ENCODE assay signal across 23 mouse cellular contexts in genomic region chr3:129158812-129159370, GRCm38 (mm10). TPM values are rescaled to one million over a fixed set of nuclear protein-coding genes. Genes with fewer than 3 reads are reported as not detected.
A peak's percentile ranks its signal among the peaks of the same experiment; 100 is the strongest.
DNase-seq lines count a peak whose midpoint lies in the region; ATAC-seq and TF ChIP-seq lines count a peak whose summit lies in the region.
"Had no signal": no experiment of that assay in that cellular context is flagged by ENCODE, and none has a peak within 500 bp of the region (broad histone marks: within the 10 kb centered on the region; RNA-seq: fewer than 3 reads in every experiment).

No protein-coding gene starts in this region.

- ATAC-seq in kidney, postnatal 0 days (replicated peaks; ENCODE audit: low FRiP score, low read depth), result no peak
- no peak for ATAC-seq in neural tube, embryonic 11.5 days (ENCODE audit: insufficient read depth, low FRiP score, low TSS enrichment)
- no peak for ATAC-seq in erythroblast, adult 5-6 weeks (replicated peaks; ENCODE audit: low FRiP score, poor library complexity, severe bottlenecking)

- peak; percentile 38 for DNase-seq in embryo, embryonic 10 days (ENCODE audit: low spot score)
- no peak for DNase-seq in embryo, embryonic 9.5 days (ENCODE audit: extremely low spot score)
- DNase-seq in kidney, postnatal 0 days (ENCODE audit: low spot score), result peak; percentile 69
- DNase-seq in kidney, postnatal 36 days, result no peak
- DNase-seq in neural tube, embryonic 11.5 days (ENCODE audit: low spot score), result peak; percentile 23
- no peak for DNase-seq in neural tube, embryonic 10.5 days (ENCODE audit: extremely low spot score, low spot score)
- no peak for DNase-seq in left cerebral cortex, adult 8-10 months (ENCODE audit: low spot score in 2 of 2)
- DNase-seq: adrenal gland, adult 2 months; cerebellum, adult 2 months; cerebellum, postnatal 36 days; kidney, adult 2 months; layer of hippocampus, adult 9-11 months; liver, embryonic 13.5 days; thymus, adult 18-20 months; thymus, postnatal 4 days had no signal

- no peaks in the 10 kb centered on the region for H3K4me1 ChIP-seq in kidney, postnatal 0 days (replicated peaks; ENCODE audit: insufficient read depth, low read length)
- H3K4me1 ChIP-seq in neural tube, embryonic 11.5 days (ENCODE audit: control insufficient read depth, insufficient read depth, low read length), result no peaks in the 10 kb centered on the region
- H3K4me1 ChIP-seq: embryonic facial prominence, embryonic 15.5 days; liver, embryonic 13.5 days; lung, embryonic 15.5 days; midbrain, embryonic 12.5 days had no signal

- H3K36me3 ChIP-seq in kidney, postnatal 0 days (ENCODE audit: insufficient read depth, low read length), result no peaks in the 10 kb centered on the region
- no peaks in the 10 kb centered on the region for H3K36me3 ChIP-seq in neural tube, embryonic 11.5 days (ENCODE audit: control insufficient read depth, insufficient read depth, low read length)
- H3K36me3 ChIP-seq: embryonic facial prominence, embryonic 15.5 days; forebrain, embryonic 10.5 days; liver, embryonic 13.5 days; lung, embryonic 15.5 days; midbrain, embryonic 12.5 days had no signal

- H3K4me3 ChIP-seq in kidney, postnatal 0 days (replicated peaks; ENCODE audit: low read depth, low read length), result no peak overlapping the region
- H3K4me3 ChIP-seq in neural tube, embryonic 11.5 days (ENCODE audit: low read depth, low read length), result no peak overlapping the region
- H3K4me3 ChIP-seq: embryonic facial prominence, embryonic 15.5 days; forebrain, embryonic 10.5 days; left cerebral cortex, adult 2 months; liver, embryonic 13.5 days; lung, embryonic 15.5 days; midbrain, embryonic 12.5 days had no signal

- 25% methylated on average over 9 of the region's 9 CpGs for WGBS in kidney, postnatal 0 days
- WGBS in neural tube, embryonic 11.5 days, result 54% methylated on average over 9 of the region's 9 CpGs

- no peak overlapping the region for H3K4me2 ChIP-seq in kidney, postnatal 0 days (ENCODE audit: low read length)
- no peak overlapping the region for H3K4me2 ChIP-seq in neural tube, embryonic 11.5 days (ENCODE audit: low read depth)
- H3K4me2 ChIP-seq: embryonic facial prominence, embryonic 15.5 days; hindbrain, embryonic 14.5 days; liver, embryonic 13.5 days; lung, embryonic 15.5 days; midbrain, embryonic 12.5 days had no signal

- no peak overlapping the region for H3K9ac ChIP-seq in kidney, postnatal 0 days (ENCODE audit: low read depth, low read length)
- H3K9ac ChIP-seq in neural tube, embryonic 11.5 days (ENCODE audit: low read length), result no peak overlapping the region
- H3K9ac ChIP-seq: embryonic facial prominence, embryonic 15.5 days; hindbrain, embryonic 14.5 days; liver, embryonic 13.5 days; lung, embryonic 15.5 days; midbrain, embryonic 12.5 days had no signal

- no peak for TF ChIP-seq CTCF in kidney, postnatal 0 days (IDR thresholded peaks at IDR 0.05; ENCODE audit: low read depth)

- no peaks in the 10 kb centered on the region for H3K27me3 ChIP-seq in kidney, postnatal 0 days (ENCODE audit: insufficient read depth, low read length)
- no peaks in the 10 kb centered on the region for H3K27me3 ChIP-seq in neural tube, embryonic 11.5 days (ENCODE audit: control insufficient read depth, insufficient read depth, low read length)
- H3K27me3 ChIP-seq: liver, embryonic 13.5 days; midbrain, embryonic 12.5 days had no signal

- no peaks in the 10 kb centered on the region for H3K9me3 ChIP-seq in kidney, postnatal 0 days (replicated peaks; ENCODE audit: low read length)
- H3K9me3 ChIP-seq in neural tube, embryonic 11.5 days (ENCODE audit: control insufficient read depth, low read length), result no peaks in the 10 kb centered on the region
- H3K9me3 ChIP-seq: embryonic facial prominence, embryonic 15.5 days; forebrain, embryonic 10.5 days; liver, embryonic 13.5 days; lung, embryonic 15.5 days; midbrain, embryonic 12.5 days had no signal

- H3K27ac ChIP-seq in kidney, postnatal 0 days, result no peak overlapping the region
- no peak overlapping the region for H3K27ac ChIP-seq in neural tube, embryonic 11.5 days (ENCODE audit: low read depth, low read length)
- H3K27ac ChIP-seq: embryonic facial prominence, embryonic 15.5 days; forebrain, embryonic 10.5 days; hindbrain, embryonic 14.5 days; left cerebral cortex, adult 2 months; liver, embryonic 13.5 days; lung, embryonic 15.5 days; macrophage; midbrain, embryonic 12.5 days had no signal

RNA-seq across cellular contexts. Expression of gene Pitx2, which starts 40.8 kb away (rescaled TPM):
- 6.5 and 7.0 TPM in 2 replicates for polyA plus RNA-seq in kidney, postnatal 0 days (2015; fragmentation: Nextera tagmentation; extraction: Ambion mirVana)
- 16.1 and 19.1 TPM in 2 replicates for polyA plus RNA-seq in neural tube, embryonic 11.5 days (2014; fragmentation: Nextera tagmentation; extraction: Ambion mirVana)
- total RNA-seq in erythroblast, adult 5-6 weeks (2015; ENCODE audit: low replicate concordance), result not detected in 2 replicates
- not detected in 2 replicates for total RNA-seq in erythroblast, adult 5-6 weeks (2017; ENCODE audit: low replicate concordance)
- not detected for total RNA-seq in left cerebral cortex, adult 8-10 months (2022)
- total RNA-seq: left cerebral cortex, adult 2 months had no signal
- polyA plus RNA-seq: macrophage had no signal

Comparison
In these comparisons a context has a peak if more than half of its experiments do, and no peak if none do; other contexts are left out.
1. DNase-seq: peak in embryo, embryonic 10 days (single experiment), kidney, postnatal 0 days (single experiment) and neural tube, embryonic 11.5 days (single experiment); none in embryo, embryonic 9.5 days (single experiment), kidney, postnatal 36 days (0 of 2), neural tube, embryonic 10.5 days (single experiment) and left cerebral cortex, adult 8-10 months (0 of 2).